Mouse (Mus musculus) ovary, postnatal 14 days (tissue): ENCODE data around the gene Trmt112.

Source experiments
- DNase-seq: peaks from one replicate; pipeline ENCODE4 v3.0.0; 2022; ENCODE audit warnings: low spot score

The Trmt112 gene

GRCm38 (mm10) chr19:6925611-6926329 lies 16.3 kb downstream of the Trmt112 start:
- DNase-seq, result no peak

GRCm38 (mm10) chr19:6926559-6927255 lies 17.2 kb downstream of the Trmt112 start:
- DNase-seq, result no peak

GRCm38 (mm10) chr19:6928080-6928479 lies 18.6 kb downstream of the Trmt112 start:
- DNase-seq, result no peak

DNA sequence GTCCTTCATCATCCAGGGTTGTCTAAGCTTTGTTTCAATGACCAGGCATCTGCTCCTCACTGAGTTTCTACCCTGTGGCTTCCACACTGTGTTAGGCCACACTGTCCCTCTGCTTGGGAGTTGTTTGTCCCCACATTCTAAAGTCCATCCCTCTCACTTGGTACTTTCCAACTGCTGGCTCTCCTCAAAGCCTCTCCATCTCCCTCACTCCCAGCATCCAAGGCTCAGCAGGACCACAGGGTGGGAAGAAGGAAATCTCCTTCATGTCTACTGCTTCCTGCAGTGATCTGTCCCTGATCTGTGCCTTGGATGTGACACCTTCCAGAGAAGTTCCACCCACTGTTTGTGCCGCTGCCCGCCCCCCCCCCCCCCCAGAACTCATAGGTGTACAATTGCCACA lies 21.5 kb downstream of the Trmt112 start:
- no peak for DNase-seq

DNA sequence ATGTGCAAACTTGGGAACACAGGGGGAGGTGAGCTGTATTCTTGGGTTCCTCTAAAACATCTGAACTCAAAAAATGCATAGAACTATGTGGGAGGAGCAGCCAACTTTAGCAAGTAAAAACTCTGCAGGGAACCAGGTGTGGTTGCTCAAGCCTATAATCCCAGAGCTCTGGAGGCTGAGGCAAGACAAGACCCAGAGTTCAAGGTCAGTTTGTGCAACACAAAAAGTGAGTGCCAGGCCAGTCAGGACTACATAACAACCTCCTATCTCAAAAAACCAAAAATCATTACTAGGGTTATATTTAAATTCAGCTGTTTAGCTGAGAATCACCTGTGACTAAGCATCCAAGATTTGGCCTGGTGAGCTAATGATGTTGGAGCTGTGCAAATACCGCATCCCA lies 22.5 kb downstream of the Trmt112 start:
- no peak for DNase-seq

DNA sequence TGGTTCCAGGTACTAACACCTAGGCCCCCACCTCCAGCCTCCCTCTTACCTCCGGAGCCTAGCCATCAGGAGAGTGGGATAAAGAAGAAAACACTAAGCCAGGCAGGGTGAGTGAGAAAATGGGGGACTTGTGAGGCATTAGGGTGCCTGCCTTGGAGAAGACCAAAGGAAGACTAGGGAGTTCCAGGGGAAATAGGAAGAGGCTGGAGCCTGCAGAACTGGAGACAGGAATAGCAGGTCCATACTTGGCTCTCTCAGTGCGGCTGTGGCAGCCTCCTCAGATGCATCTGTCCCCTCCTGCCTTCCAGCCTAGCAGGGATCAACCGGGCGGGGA lies 23.6 kb downstream of the Trmt112 start:
- no peak for DNase-seq

GRCm38 (mm10) chr19:6933436-6934194 lies 24.1 kb downstream of the Trmt112 start:
- DNase-seq, result no peak

DNA sequence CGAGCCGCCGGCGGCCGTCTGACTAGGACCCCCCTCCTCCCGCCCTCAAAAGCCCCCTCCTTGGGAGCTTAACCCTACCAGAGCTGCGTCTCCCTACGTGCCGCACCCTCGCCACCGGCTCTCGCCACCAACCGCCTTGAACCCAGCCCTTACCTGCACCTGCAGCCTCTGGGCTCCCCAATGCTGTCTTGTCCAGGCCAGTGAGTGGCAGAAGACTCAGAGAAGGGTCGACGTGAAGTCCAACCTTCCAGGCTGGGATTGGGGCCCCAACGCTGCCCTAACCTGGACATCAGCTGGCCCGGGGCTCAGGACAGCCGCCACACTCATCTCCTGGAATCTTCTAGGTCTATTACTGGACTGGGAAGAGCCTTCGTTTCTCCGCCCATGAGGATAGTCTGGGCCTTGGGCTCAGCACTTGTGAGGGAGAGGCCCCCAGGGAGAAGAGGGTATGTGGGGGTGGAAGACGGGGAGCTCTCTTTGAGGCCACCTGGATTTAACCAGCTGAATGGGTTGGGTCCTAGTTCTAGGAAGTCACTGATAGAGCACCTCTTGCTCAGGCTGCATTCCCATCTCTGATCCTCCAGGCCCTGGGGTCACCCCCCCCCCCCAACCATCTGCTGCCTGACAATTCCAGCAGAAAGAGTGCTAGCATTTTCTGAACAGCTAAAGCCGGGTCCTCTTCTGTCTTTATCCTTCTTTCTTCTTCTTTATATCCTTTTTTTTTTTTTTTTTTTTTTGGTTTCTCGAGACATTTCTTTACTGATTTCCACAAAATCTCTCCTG lies 24.9 kb downstream of the Trmt112 start, which contains the start of gene Kcnk4:
Gene Kcnk4, minus strand, starts transcription at position 321 of the 783 bp plus-strand sequence.
- no peak for DNase-seq

DNA sequence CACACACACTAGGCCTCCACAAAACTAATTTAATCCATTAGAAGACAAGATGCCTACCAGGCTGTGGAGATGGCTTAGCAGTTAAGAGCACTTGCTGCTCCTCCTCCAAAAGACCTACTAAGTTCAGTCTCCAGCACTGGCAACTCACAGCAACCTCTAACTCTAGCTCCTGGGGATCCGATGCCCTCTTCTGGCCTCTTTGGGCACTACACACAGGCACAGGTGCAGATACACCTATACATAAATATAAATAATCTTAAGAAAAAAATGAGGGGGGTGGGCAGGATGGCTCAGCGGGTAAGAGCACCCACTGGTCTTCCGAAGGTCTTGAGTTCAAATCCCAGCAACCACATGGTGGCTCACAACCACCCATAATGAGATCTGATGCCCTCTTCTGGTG lies 26.8 kb downstream of the Trmt112 start:
- DNase-seq, result no peak

- no peak for DNase-seq
These were observed 28.3 kb downstream of the Trmt112 start for GRCm38 (mm10) chr19:6937541-6938465.

- DNase-seq, result no peak
These were observed 29.9 kb downstream of the Trmt112 start for GRCm38 (mm10) chr19:6939106-6940002.

GRCm38 (mm10) chr19:6940396-6941351 lies 31.2 kb downstream of the Trmt112 start:
- no peak for DNase-seq

DNA sequence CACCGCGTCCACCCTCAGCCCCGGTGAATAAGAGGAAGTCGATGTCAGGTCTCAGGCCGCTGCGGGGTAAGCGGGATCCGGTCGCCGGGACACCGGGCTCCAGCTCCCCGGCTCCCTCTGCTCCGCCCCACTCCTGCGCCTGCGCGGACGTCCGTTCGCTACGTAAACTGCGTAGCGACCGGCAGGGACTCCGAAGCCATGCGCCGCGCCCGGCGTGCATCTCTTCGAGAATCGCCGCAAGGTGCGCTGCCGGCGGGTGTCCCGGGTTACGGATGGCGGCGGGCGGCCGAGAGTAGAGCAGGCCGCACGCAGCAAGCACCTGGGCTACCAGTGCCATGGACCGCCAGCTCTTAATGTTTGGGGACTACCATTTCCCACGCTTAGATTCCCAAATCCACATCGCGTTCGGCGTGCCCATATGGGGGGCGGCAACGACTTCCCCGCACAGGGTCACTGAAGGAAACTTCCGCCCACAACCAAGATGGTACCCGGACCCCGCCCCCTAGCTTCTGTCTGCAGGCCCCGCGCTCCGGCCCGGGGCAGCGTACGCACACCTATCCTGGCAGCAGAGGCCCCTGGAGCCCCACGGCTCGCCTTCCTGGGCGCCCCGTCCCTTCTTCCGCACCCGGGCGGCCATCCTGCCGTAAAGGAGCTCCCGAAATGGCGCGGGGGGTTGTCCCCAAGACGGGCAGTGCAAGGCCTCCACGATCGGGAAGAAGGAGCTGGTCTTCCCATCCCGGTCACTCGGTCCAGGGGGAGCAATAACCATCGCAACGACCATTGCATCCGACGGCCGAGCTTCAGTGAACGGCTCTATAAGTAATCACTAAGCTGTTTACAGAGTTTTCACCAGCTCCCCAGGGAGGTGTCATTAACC lies 32.1 kb downstream of the Trmt112 start, which contains the start of gene Bad:
Gene Bad, plus strand, starts transcription at position 490 of the 877 bp plus-strand sequence.
- DNase-seq, result peak; percentile 95

- peak; percentile 91 for DNase-seq
These were observed 32.8 kb downstream of the Trmt112 start, which contains the start of gene Gpr137 for GRCm38 (mm10) chr19:6942249-6942691. Gpr137 (minus strand) TSS chr19:6942480.

DNA sequence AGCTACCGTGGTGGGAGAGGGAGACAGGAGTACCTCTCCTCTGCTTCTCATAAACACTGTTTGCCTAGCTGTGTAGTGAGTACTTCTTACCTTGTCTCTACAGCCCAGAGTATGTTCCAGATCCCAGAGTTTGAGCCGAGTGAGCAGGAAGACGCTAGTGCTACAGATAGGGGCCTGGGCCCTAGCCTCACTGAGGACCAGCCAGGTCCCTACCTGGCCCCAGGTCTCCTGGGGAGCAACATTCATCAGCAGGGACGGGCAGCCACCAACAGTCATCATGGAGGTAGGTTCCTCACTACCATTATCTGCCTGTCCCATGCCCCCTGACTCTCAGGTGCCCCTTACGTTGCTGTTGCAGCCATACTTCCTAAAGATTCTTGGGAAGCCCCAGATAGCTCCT lies 33.3 kb downstream of the Trmt112 start:
- no peak for DNase-seq

DNA sequence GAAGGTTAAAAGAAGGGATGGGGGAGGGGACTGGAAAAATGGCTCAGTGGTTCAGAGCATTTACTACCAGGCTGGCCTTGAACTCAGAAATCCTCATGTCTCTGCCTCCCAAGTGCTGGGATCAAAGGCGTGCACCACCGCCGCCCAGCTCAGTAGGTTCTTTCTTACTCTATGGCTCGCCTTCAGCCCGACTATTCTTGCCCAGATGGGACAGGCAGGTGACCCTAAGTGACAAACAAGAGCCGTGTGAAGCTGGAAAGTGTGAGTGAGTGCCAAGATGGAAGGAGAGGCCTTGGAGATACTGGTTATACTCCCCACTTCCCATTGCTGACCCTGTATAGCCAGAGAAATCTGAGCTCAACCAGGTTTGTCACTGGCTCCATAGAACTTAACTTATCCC lies 34.2 kb downstream of the Trmt112 start:
- no peak for DNase-seq

- no peak for DNase-seq
These were observed 38.2 kb downstream of the Trmt112 start for GRCm38 (mm10) chr19:6947742-6948141.

- DNase-seq, result no peak
These were observed 38.7 kb downstream of the Trmt112 start for GRCm38 (mm10) chr19:6948186-6948585.
